In genomic region chr11:6559996-6560395, GRCm38 (mm10) we compare ENCODE assay signal across 16 mouse cellular contexts. TPM values are rescaled to one million over a fixed set of nuclear protein-coding genes. Genes with fewer than 3 reads are reported as not detected.
DNase-seq lines count a peak whose midpoint lies in the region; ATAC-seq and TF ChIP-seq lines count a peak whose summit lies in the region.
"Had no signal": no experiment of that assay in that cellular context is flagged by ENCODE, and none has a peak within 500 bp of the region (broad histone marks: within the 10 kb centered on the region; RNA-seq: fewer than 3 reads in every experiment).

No protein-coding gene starts in this region.

- WGBS in heart, adult 2 months, result 90% methylated on average over 2 of the region's 2 CpGs
- 32% methylated on average over 2 of the region's 2 CpGs for whole genome bisulfite sequencing in spleen, adult 2 months

- peaks cover 6% of the 10 kb centered on the region for H3K79me2 ChIP-seq in heart, adult 2 months (replicated peaks; ENCODE audit: control insufficient read depth, insufficient read depth, low read length)

- H3K36me3 ChIP-seq in heart, adult 2 months (ENCODE audit: control insufficient read depth, insufficient read depth, low read length), result peaks cover 4% of the 10 kb centered on the region; the same call in 1 of the 2 replicates
- H3K36me3 ChIP-seq in spleen, adult 2 months (ENCODE audit: control insufficient read depth, insufficient read depth, low read length), result peaks cover 9% of the 10 kb centered on the region

- no peak for TF ChIP-seq EP300 in heart, adult 2 months (IDR thresholded peaks at IDR 0.05; ENCODE audit: insufficient read depth, low read depth, low read length)

- H3K27ac ChIP-seq in heart, adult 2 months, result peak overlapping the region; percentile 38; the same call in 1 of the 2 replicates
- peak overlapping the region; percentile 91 for H3K27ac ChIP-seq in spleen, adult 2 months (ENCODE audit: insufficient read depth, low read length)
- H3K27ac ChIP-seq: midbrain, embryonic 13.5 days had no signal

- peaks cover 7% of the 10 kb centered on the region for H3K4me1 ChIP-seq in heart, adult 2 months (ENCODE audit: control insufficient read depth, insufficient read depth, low read length)
- peaks cover 19% of the 10 kb centered on the region; the same call in 1 of the 2 replicates for H3K4me1 ChIP-seq in spleen, adult 2 months (ENCODE audit: control insufficient read depth, insufficient read depth, insufficient read length)

- no peak for TF ChIP-seq CTCF in heart, adult 2 months (IDR thresholded peaks at IDR 0.05)
- TF ChIP-seq CTCF in spleen, adult 2 months (IDR thresholded peaks at IDR 0.05; ENCODE audit: extremely low read depth, insufficient read depth, insufficient read length, insufficient replicate concordance), result no peak

- H3K4me3 ChIP-seq in heart, adult 2 months, result no peak overlapping the region
- no peak overlapping the region for H3K4me3 ChIP-seq in spleen, adult 2 months (ENCODE audit: extremely low read depth, insufficient read depth, insufficient read length)
- H3K4me3 ChIP-seq: midbrain, embryonic 13.5 days had no signal

- no peaks in the 10 kb centered on the region for H3K27me3 ChIP-seq in heart, adult 2 months (ENCODE audit: control insufficient read depth, insufficient read depth, low read length)
- no peaks in the 10 kb centered on the region for H3K27me3 ChIP-seq in spleen, adult 2 months (ENCODE audit: control insufficient read depth, insufficient read depth, low read length)
- H3K27me3 ChIP-seq: midbrain, embryonic 13.5 days had no signal

- DNase-seq in heart, adult 2 months, result no peak
- DNase-seq in heart, postnatal 4 days, result no peak
- no peak for DNase-seq in spleen, adult 2 months (ENCODE audit: low read depth in 1 of 2, low spot score in 2 of 2)
- DNase-seq in spleen, postnatal 14 days (ENCODE audit: low spot score in 2 of 2), result no peak
- DNase-seq in induced T-regulatory cell, adult 2 months (ENCODE audit: low read depth), result peak; percentile 77
- DNase-seq in left cerebral cortex, postnatal 4 days, result no peak
- no peak for DNase-seq in cerebellum, postnatal 25 days
- DNase-seq: adrenal gland, adult 8-10 months; cerebellum, adult 11-12 months; gastrocnemius, postnatal 14 days; kidney, adult 8-10 months; lung, adult 2 months had no signal

- peak; percentile 68 for ATAC-seq in CD4-positive, CD25-positive, alpha-beta regulatory T cell, adult 4 months
- ATAC-seq: hindbrain, embryonic 16.5 days; midbrain, embryonic 13.5 days had no signal

- intact Hi-C loops in heart, adult 2 months (cut with DNase I), result no loop called here
- intact Hi-C loops in left cerebral cortex, postnatal 4 days (cut with DNase I), result no loop called here

- TF ChIP-seq POLR2A in heart, adult 2 months (IDR thresholded peaks at IDR 0.05; ENCODE audit: insufficient read depth, low read depth, low read length), result no peak
- TF ChIP-seq POLR2A in spleen, adult 2 months (IDR thresholded peaks at IDR 0.05; ENCODE audit: low read depth, low read length), result no peak

- H3K9ac ChIP-seq in heart, adult 2 months (ENCODE audit: low read depth, low read length), result no peak overlapping the region
- H3K9ac ChIP-seq: midbrain, embryonic 13.5 days had no signal

RNA-seq across cellular contexts. Expression of gene Ccm2, which starts 13.3 kb away (rescaled TPM):
- 10 to 100 TPM; 25.6 to 28.5 TPM for total RNA-seq in heart, adult 2 months (2021)
- 47.8 and 54.1 TPM in 2 replicates for polyA plus RNA-seq in heart, adult 2 months (2012; rRNA removed)
- 10 to 100 TPM; 31.8 to 34.1 TPM for total RNA-seq in heart, postnatal 4 days (2021)
- 233 and 234 TPM in 2 replicates for polyA plus RNA-seq in spleen, adult 2 months (2012; rRNA removed)
- 100 to 1,000 TPM; 203 to 260 TPM for polyA plus RNA-seq in CD4-positive, CD25-positive, alpha-beta regulatory T cell, adult 4 months (2017; shearing (Covaris generic))
- total RNA-seq in left cerebral cortex, postnatal 4 days (2021), result 10 to 100 TPM; 55.6 to 58.9 TPM

RNA-seq across cellular contexts. Expression of gene Myo1g, which starts 39.2 kb away (rescaled TPM):
- 1 to 10 TPM; 1.4 TPM for total RNA-seq in heart, adult 2 months (2021)
- polyA plus RNA-seq in heart, adult 2 months (2012; rRNA removed), result 4.1 and 7.2 TPM in 2 replicates
- 1 to 10 TPM; 1.2 to 1.4 TPM for total RNA-seq in heart, postnatal 4 days (2021)
- polyA plus RNA-seq in spleen, adult 2 months (2012; rRNA removed), result 187 and 218 TPM in 2 replicates
- polyA plus RNA-seq in CD4-positive, CD25-positive, alpha-beta regulatory T cell, adult 4 months (2017; shearing (Covaris generic)), result 100 to 1,000 TPM; 132 to 240 TPM
- total RNA-seq in left cerebral cortex, postnatal 4 days (2021), result under 1 TPM; 0.46 to 0.74 TPM

RNA-seq across cellular contexts. Expression of gene Nacad, which starts 45.9 kb away (rescaled TPM):
- under 1 TPM; 0.23 to 0.52 TPM for total RNA-seq in heart, adult 2 months (2021)
- 0.67 and 1.4 TPM in 2 replicates for polyA plus RNA-seq in heart, adult 2 months (2012; rRNA removed)
- total RNA-seq in heart, postnatal 4 days (2021), result 1 to 10 TPM; 1.7 to 2.5 TPM
- 0.37 and 0.60 TPM in 2 replicates for polyA plus RNA-seq in spleen, adult 2 months (2012; rRNA removed)
- polyA plus RNA-seq in CD4-positive, CD25-positive, alpha-beta regulatory T cell, adult 4 months (2017; shearing (Covaris generic)), result under 1 TPM in 1 of 2 experiments, not detected in 1; 0.22 TPM
- 10 to 100 TPM; 94.4 to 99.0 TPM for total RNA-seq in left cerebral cortex, postnatal 4 days (2021)
- total RNA-seq: common myeloid progenitor, adult 5-6 weeks had no signal

Comparison
In these comparisons a context has a peak if more than half of its experiments do, and no peak if none do; other contexts are left out.
1. RNA of gene Nacad, which starts 45.9 kb away (total RNA-seq): 94.4 to 99.0 TPM in left cerebral cortex, postnatal 4 days; 1.7 to 2.5 TPM in heart, postnatal 4 days and 0.23 to 0.52 TPM in heart, adult 2 months; every median in the first group is over 10 times any median in the second.